Mouse (Mus musculus): ENCODE measurements around the gene Zfp691. TPM values are rescaled to one million over a fixed set of nuclear protein-coding genes. Genes with fewer than 3 reads are reported as not detected.

Zfp691 gene
- total and polyA plus RNA-seq, 3 experiments = 20.6 to 23.4 (median 20.6) TPM

GRCm38 (mm10) chr4:119127229-119127628, 46.8 kb downstream of the Zfp691 start:
- Histone ChIP-seq H3K4me3 (no peak overlapping the region), H3K79me2 (replicated peaks; ENCODE audit: control insufficient read depth, insufficient read depth, low read length) (no peaks in the 10 kb centered on the region), H3K9ac (ENCODE audit: low read depth, low read length) (no peak overlapping the region), H3K27ac (no peak overlapping the region), H3K27me3 (ENCODE audit: control insufficient read depth, insufficient read depth, low read length) (no peaks in the 10 kb centered on the region), H3K36me3 (ENCODE audit: control insufficient read depth, insufficient read depth, low read length) (no peaks in the 10 kb centered on the region), H3K4me1 (ENCODE audit: control insufficient read depth, insufficient read depth, low read length) (peaks cover 19% of the 10 kb centered on the region)
- DNase-seq = peak in 1 of 2 experiments; percentile 57
- TF ChIP-seq EP300 (IDR thresholded peaks at IDR 0.05; ENCODE audit: insufficient read depth, low read depth, low read length) = no peak
- WGBS = 52% methylated on average over 6 of the region's 6 CpGs
- intact Hi-C loops (cut with DNase I) = no loop called here

GRCm38 (mm10) chr4:119125577-119126270, 48.3 kb downstream of the Zfp691 start:
- no peak for DNase-seq
- TF ChIP-seq CTCF (IDR thresholded peaks at IDR 0.05) (no peak), EP300 (IDR thresholded peaks at IDR 0.05; ENCODE audit: insufficient read depth, low read depth, low read length) (no peak), POLR2A (IDR thresholded peaks at IDR 0.05; ENCODE audit: insufficient read depth, low read depth, low read length) (no peak)
- intact Hi-C loops (cut with DNase I) = no loop called here
- H3K36me3 ChIP-seq (ENCODE audit: control insufficient read depth, insufficient read depth, low read length) = no peaks in the 10 kb centered on the region
- no peak overlapping the region for H3K27ac ChIP-seq
- H3K9ac ChIP-seq (ENCODE audit: low read depth, low read length) = no peak overlapping the region
- peaks cover 25% of the 10 kb centered on the region for H3K4me1 ChIP-seq (ENCODE audit: control insufficient read depth, insufficient read depth, low read length)
- 60% methylated on average over 9 of the region's 9 CpGs for WGBS
- no peaks in the 10 kb centered on the region for H3K79me2 ChIP-seq (replicated peaks; ENCODE audit: control insufficient read depth, insufficient read depth, low read length)
- no peaks in the 10 kb centered on the region for H3K27me3 ChIP-seq (ENCODE audit: control insufficient read depth, insufficient read depth, low read length)
- H3K4me3 ChIP-seq = no peak overlapping the region

GRCm38 (mm10) chr4:119124771-119125273, 49.2 kb downstream of the Zfp691 start:
- Histone ChIP-seq H3K27ac (no peak overlapping the region), H3K9ac (ENCODE audit: low read depth, low read length) (no peak overlapping the region), H3K36me3 (ENCODE audit: control insufficient read depth, insufficient read depth, low read length) (no peaks in the 10 kb centered on the region), H3K27me3 (ENCODE audit: control insufficient read depth, insufficient read depth, low read length) (no peaks in the 10 kb centered on the region), H3K4me3 (no peak overlapping the region), H3K79me2 (replicated peaks; ENCODE audit: control insufficient read depth, insufficient read depth, low read length) (no peaks in the 10 kb centered on the region), H3K4me1 (ENCODE audit: control insufficient read depth, insufficient read depth, low read length) (peaks cover 25% of the 10 kb centered on the region)
- WGBS = 65% methylated on average over 2 of the region's 2 CpGs
- DNase-seq = no peak
- intact Hi-C loops (cut with DNase I) = no loop called here
- TF ChIP-seq EP300 (IDR thresholded peaks at IDR 0.05; ENCODE audit: insufficient read depth, low read depth, low read length) (no peak), CTCF (IDR thresholded peaks at IDR 0.05) (no peak), POLR2A (IDR thresholded peaks at IDR 0.05; ENCODE audit: insufficient read depth, low read depth, low read length) (no peak)

- H3K4me1 ChIP-seq (ENCODE audit: control insufficient read depth, insufficient read depth, low read length) = peaks cover 23% of the 10 kb centered on the region
- H3K4me3 ChIP-seq = no peak overlapping the region
- H3K79me2 ChIP-seq (replicated peaks; ENCODE audit: control insufficient read depth, insufficient read depth, low read length) = no peaks in the 10 kb centered on the region; the same call in 1 of the 2 replicates
- DNase-seq = peak; percentile 76 to 80
- no peak overlapping the region for H3K27ac ChIP-seq
- no peak for TF ChIP-seq CTCF (IDR thresholded peaks at IDR 0.05)
- TF ChIP-seq EP300 (IDR thresholded peaks at IDR 0.05; ENCODE audit: insufficient read depth, low read depth, low read length) = no peak
- TF ChIP-seq POLR2A (IDR thresholded peaks at IDR 0.05; ENCODE audit: insufficient read depth, low read depth, low read length) = no peak
- H3K36me3 ChIP-seq (ENCODE audit: control insufficient read depth, insufficient read depth, low read length) = no peaks in the 10 kb centered on the region
- H3K27me3 ChIP-seq (ENCODE audit: control insufficient read depth, insufficient read depth, low read length) = no peaks in the 10 kb centered on the region
- 22% methylated on average over 4 of the region's 4 CpGs for WGBS
- H3K9ac ChIP-seq (ENCODE audit: low read depth, low read length) = no peak overlapping the region
- intact Hi-C loops (cut with DNase I) = no loop called here
These were observed 52.7 kb downstream of the Zfp691 start for GRCm38 (mm10) chr4:119121249-119121648.

- Histone ChIP-seq H3K79me2 (replicated peaks; ENCODE audit: control insufficient read depth, insufficient read depth, low read length) (no peaks in the 10 kb centered on the region; the same call in 1 of the 2 replicates), H3K36me3 (ENCODE audit: control insufficient read depth, insufficient read depth, low read length) (no peaks in the 10 kb centered on the region), H3K27ac (no peak overlapping the region), H3K4me3 (no peak overlapping the region), H3K27me3 (ENCODE audit: control insufficient read depth, insufficient read depth, low read length) (no peaks in the 10 kb centered on the region), H3K4me1 (ENCODE audit: control insufficient read depth, insufficient read depth, low read length) (peaks cover 14% of the 10 kb centered on the region), H3K9ac (ENCODE audit: low read depth, low read length) (no peak overlapping the region)
- TF ChIP-seq POLR2A (IDR thresholded peaks at IDR 0.05; ENCODE audit: insufficient read depth, low read depth, low read length) (no peak), EP300 (IDR thresholded peaks at IDR 0.05; ENCODE audit: insufficient read depth, low read depth, low read length) (no peak), CTCF (IDR thresholded peaks at IDR 0.05) (no peak)
- intact Hi-C loops (cut with DNase I) = no loop called here
- no peak for DNase-seq
- 93% methylated on average over 6 of the region's 6 CpGs for WGBS
These were observed 53.9 kb downstream of the Zfp691 start for GRCm38 (mm10) chr4:119120095-119120494.

Small RNA genes lying within 50 kb of the gene (microRNA-seq; reads per million reads assigned to microRNA genes)
- 0 reads per million in 2 experiments for gene Mir1957a

Other genes starting within 250 kb of the Zfp691 start
- not detected for gene Olfr1328, start 235.6 kb downstream of the Zfp691 start, total RNA-seq (2021)
- not detected in 2 replicates for gene Olfr1328, start 235.6 kb downstream of the Zfp691 start, polyA plus RNA-seq (2012; rRNA removed)
- under 1 TPM; 0.20 to 0.42 TPM for gene Lao1, start 212.6 kb downstream of the Zfp691 start, total RNA-seq (2021)
- not detected in 2 replicates for gene Lao1, start 212.6 kb downstream of the Zfp691 start, polyA plus RNA-seq (2012; rRNA removed)
- 10 to 100 TPM in 1 of 2 experiments, 1 to 10 TPM in 1; 8.9 to 18.9 TPM for gene Slc2a1, start 65.5 kb downstream of the Zfp691 start, total RNA-seq (2021)
- gene Slc2a1, start 65.5 kb downstream of the Zfp691 start, polyA plus RNA-seq (2012; rRNA removed) = 16.6 and 18.1 TPM in 2 replicates
- gene Ermap, start 15.8 kb upstream of the Zfp691 start, total RNA-seq (2021) = under 1 TPM in 1 of 2 experiments, not detected in 1; 0.09 TPM
- gene Ermap, start 15.8 kb upstream of the Zfp691 start, polyA plus RNA-seq (2012; rRNA removed) = 0.10 and 0.20 TPM in 2 replicates
- gene Svbp, start 21.1 kb upstream of the Zfp691 start, total RNA-seq (2021) = 10 to 100 TPM; 13.6 to 17.5 TPM
- 20.3 and 24.5 TPM in 2 replicates for gene Svbp, start 21.1 kb upstream of the Zfp691 start, polyA plus RNA-seq (2012; rRNA removed)
- not detected for gene Tmem269, start 44.0 kb upstream of the Zfp691 start, total RNA-seq (2021)
- 0.16 and 0.67 TPM in 2 replicates for gene Tmem269, start 44.0 kb upstream of the Zfp691 start, polyA plus RNA-seq (2012; rRNA removed)
- 10 to 100 TPM; 17.7 to 24.8 TPM for gene AU022252, start 58.5 kb upstream of the Zfp691 start, total RNA-seq (2021)
- 6.4 and 11.2 TPM in 2 replicates for gene AU022252, start 58.5 kb upstream of the Zfp691 start, polyA plus RNA-seq (2012; rRNA removed)
- 10 to 100 TPM; 10.5 to 10.8 TPM for gene P3h1, start 58.7 kb upstream of the Zfp691 start, total RNA-seq (2021)
- gene P3h1, start 58.7 kb upstream of the Zfp691 start, polyA plus RNA-seq (2012; rRNA removed) = 14.5 and 17.8 TPM in 2 replicates
- gene Cldn19, start 81.2 kb upstream of the Zfp691 start, total RNA-seq (2021) = not detected
- gene Cldn19, start 81.2 kb upstream of the Zfp691 start, polyA plus RNA-seq (2012; rRNA removed) = 0.37 TPM in 1 of 2 replicates, not detected in the other
- 100 to 1,000 TPM; 773 to 861 TPM for gene Ybx1, start 120.4 kb upstream of the Zfp691 start, total RNA-seq (2021)
- 266 and 385 TPM in 2 replicates for gene Ybx1, start 120.4 kb upstream of the Zfp691 start, polyA plus RNA-seq (2012; rRNA removed)
- gene Ppih, start 146.4 kb upstream of the Zfp691 start, total RNA-seq (2021) = 10 to 100 TPM in 1 of 2 experiments, 1 to 10 TPM in 1; 8.2 to 10.3 TPM
- 5.5 and 7.4 TPM in 2 replicates for gene Ppih, start 146.4 kb upstream of the Zfp691 start, polyA plus RNA-seq (2012; rRNA removed)
- gene Ccdc30, start 241.3 kb upstream of the Zfp691 start, total RNA-seq (2021) = under 1 TPM in 1 of 2 experiments, not detected in 1; 0.52 TPM
- gene Ccdc30, start 241.3 kb upstream of the Zfp691 start, polyA plus RNA-seq (2012; rRNA removed) = 0.41 TPM in 1 of 2 replicates, not detected in the other
- 1 to 10 TPM; 7.8 to 9.2 TPM for gene Ppcs, start 248.2 kb upstream of the Zfp691 start, total RNA-seq (2021)
- gene Ppcs, start 248.2 kb upstream of the Zfp691 start, polyA plus RNA-seq (2012; rRNA removed) = 10.6 and 11.2 TPM in 2 replicates
- gene Zmynd12, start 248.6 kb upstream of the Zfp691 start, total RNA-seq (2021) = not detected
- 0.74 TPM in 1 of 2 replicates, not detected in the other for gene Zmynd12, start 248.6 kb upstream of the Zfp691 start, polyA plus RNA-seq (2012; rRNA removed)